Mouse (Mus musculus): ENCODE measurements around the gene Tnfrsf18. TPM values are rescaled to one million over a fixed set of nuclear protein-coding genes. Genes with fewer than 3 reads are reported as not detected.

The Tnfrsf18 gene
- polyA plus RNA-seq, 1 experiment from 2014 or later = 1.9 TPM

DNA sequence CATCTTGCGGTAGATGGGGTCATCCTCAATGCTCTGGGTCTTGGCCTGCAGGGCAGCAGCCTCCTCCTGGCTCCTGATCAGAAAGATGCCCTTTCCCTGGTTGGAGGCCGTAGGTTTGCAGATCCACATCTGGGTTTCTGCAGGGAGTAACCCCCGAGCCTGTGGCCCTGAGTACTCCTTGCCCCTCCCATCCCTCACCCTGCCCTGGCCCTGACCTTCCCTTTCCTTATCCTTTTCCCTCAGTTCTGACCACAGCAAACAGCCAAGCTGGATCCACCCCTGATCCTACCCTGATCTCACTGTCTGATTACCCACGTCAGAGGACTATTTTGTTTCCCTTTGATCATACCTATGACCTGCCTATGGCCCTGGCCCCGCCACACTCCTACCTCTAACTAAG lies 18.8 kb downstream of the Tnfrsf18 start:
- ATAC-seq (replicated peaks; ENCODE audit: low FRiP score) (no peak), DNase-seq (ENCODE audit: low spot score) (no peak)
- no peaks in the 10 kb centered on the region for H3K36me3 ChIP-seq (ENCODE audit: control insufficient read depth, insufficient read depth, low read length)
- H3K9ac ChIP-seq (ENCODE audit: low read length) = no peak overlapping the region
- H3K9me3 ChIP-seq (ENCODE audit: control insufficient read depth, low read length) = no peaks in the 10 kb centered on the region
- no peak overlapping the region for H3K4me2 ChIP-seq (ENCODE audit: low read depth, low read length, severe bottlenecking)
- no peaks in the 10 kb centered on the region for H3K27me3 ChIP-seq (ENCODE audit: control insufficient read depth, insufficient read depth, low read length)
- no peaks in the 10 kb centered on the region for H3K4me1 ChIP-seq (replicated peaks; ENCODE audit: control insufficient read depth, insufficient read depth, low read length)
- no peak overlapping the region for H3K27ac ChIP-seq (ENCODE audit: low read depth, low read length)
- 75% methylated on average over 5 of the region's 5 CpGs for WGBS
- H3K4me3 ChIP-seq (ENCODE audit: low read depth, low read length) = no peak overlapping the region

DNA sequence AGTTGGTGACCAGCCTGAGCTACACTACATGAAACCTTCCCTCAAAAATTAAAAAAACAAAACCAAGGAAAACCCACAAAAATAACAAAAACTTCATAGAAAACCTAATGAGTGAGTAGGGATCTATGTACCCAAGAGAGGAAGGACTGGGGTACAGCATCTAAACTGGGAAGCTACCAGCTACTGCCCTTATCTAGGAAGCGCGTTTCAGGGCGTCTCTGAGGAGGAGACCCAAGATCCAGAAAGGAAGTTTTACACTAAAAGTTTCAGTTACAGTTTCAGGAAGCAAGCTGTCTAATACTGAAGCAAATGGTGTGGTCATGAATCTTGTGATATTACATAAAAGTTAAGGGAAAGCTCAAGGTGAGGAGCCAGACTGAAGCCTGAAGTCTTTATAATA lies 23.8 kb downstream of the Tnfrsf18 start:
- Histone ChIP-seq H3K4me1 (replicated peaks; ENCODE audit: control insufficient read depth, insufficient read depth, low read length) (no peaks in the 10 kb centered on the region), H3K9me3 (ENCODE audit: control insufficient read depth, low read length) (no peaks in the 10 kb centered on the region), H3K27me3 (ENCODE audit: control insufficient read depth, insufficient read depth, low read length) (no peaks in the 10 kb centered on the region), H3K4me3 (ENCODE audit: low read depth, low read length) (no peak overlapping the region), H3K27ac (ENCODE audit: low read depth, low read length) (no peak overlapping the region), H3K4me2 (ENCODE audit: low read depth, low read length, severe bottlenecking) (no peak overlapping the region), H3K9ac (ENCODE audit: low read length) (no peak overlapping the region), H3K36me3 (ENCODE audit: control insufficient read depth, insufficient read depth, low read length) (no peaks in the 10 kb centered on the region)
- 83% methylated on average over 3 of the region's 3 CpGs for WGBS
- DNase-seq (ENCODE audit: low spot score) (no peak), ATAC-seq (replicated peaks; ENCODE audit: low FRiP score) (no peak)

DNA sequence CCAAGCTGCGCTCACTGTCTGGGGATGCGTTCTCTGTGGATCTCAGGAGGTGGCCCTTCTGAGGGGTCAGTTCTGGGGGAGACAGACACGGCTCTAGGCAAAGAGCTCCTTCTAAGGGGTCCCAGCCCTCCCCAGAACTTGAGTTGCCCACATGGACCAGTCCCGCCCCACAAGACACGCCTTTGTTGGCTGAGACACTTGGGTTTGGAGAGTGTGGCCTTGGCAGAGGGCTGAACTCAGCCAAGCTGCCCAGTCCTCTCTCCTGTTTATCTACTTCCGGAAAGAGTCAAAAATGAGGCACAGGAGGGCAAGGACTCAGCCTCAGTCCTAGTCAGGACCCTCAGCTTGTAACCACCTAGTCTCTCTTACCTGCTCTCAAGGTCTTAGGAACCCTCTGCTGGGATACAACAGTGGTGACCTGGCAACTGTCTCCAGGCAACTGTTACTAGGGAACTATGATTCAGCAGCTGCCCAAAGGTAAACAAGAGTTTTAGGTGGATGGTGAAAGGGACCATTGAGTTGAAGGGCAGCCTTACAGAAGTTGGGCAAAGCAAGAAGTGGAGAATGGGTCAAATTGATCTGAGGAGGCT lies 24.5 kb downstream of the Tnfrsf18 start:
- 69% methylated on average over 6 of the region's 6 CpGs for WGBS
- no peak overlapping the region for H3K4me3 ChIP-seq (ENCODE audit: low read depth, low read length)
- H3K27ac ChIP-seq (ENCODE audit: low read depth, low read length) = no peak overlapping the region
- no peak overlapping the region for H3K4me2 ChIP-seq (ENCODE audit: low read depth, low read length, severe bottlenecking)
- no peak for DNase-seq (ENCODE audit: low spot score)
- no peaks in the 10 kb centered on the region for H3K4me1 ChIP-seq (replicated peaks; ENCODE audit: control insufficient read depth, insufficient read depth, low read length)
- H3K27me3 ChIP-seq (ENCODE audit: control insufficient read depth, insufficient read depth, low read length) = no peaks in the 10 kb centered on the region
- ATAC-seq (replicated peaks; ENCODE audit: low FRiP score) = no peak
- H3K9me3 ChIP-seq (ENCODE audit: control insufficient read depth, low read length) = no peaks in the 10 kb centered on the region
- no peaks in the 10 kb centered on the region for H3K36me3 ChIP-seq (ENCODE audit: control insufficient read depth, insufficient read depth, low read length)
- H3K9ac ChIP-seq (ENCODE audit: low read length) = no peak overlapping the region

DNA sequence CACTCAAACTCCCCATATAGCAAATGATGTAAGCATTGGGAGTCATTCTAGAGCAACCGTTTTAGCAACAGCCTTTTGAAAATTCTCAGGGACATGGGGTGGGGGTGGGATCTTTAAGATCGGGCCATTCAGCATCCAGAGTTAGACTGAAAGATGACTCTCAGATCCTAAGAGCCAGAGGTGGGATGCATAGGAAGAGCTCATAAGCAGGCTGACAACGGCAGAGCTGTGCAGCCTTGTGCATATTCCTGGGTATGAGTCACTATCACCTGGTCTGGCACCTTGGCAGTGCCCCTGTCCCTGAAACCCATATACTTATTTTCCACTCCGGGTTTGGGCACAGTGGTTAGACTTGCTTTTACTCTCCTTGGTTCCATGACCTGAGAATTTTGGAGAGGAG lies 27.1 kb downstream of the Tnfrsf18 start:
- no peak for ATAC-seq (replicated peaks; ENCODE audit: low FRiP score)
- Histone ChIP-seq H3K4me2 (ENCODE audit: low read depth, low read length, severe bottlenecking) (no peak overlapping the region), H3K36me3 (ENCODE audit: control insufficient read depth, insufficient read depth, low read length) (no peaks in the 10 kb centered on the region), H3K27ac (ENCODE audit: low read depth, low read length) (no peak overlapping the region), H3K4me3 (ENCODE audit: low read depth, low read length) (no peak overlapping the region), H3K9me3 (ENCODE audit: control insufficient read depth, low read length) (no peaks in the 10 kb centered on the region), H3K27me3 (ENCODE audit: control insufficient read depth, insufficient read depth, low read length) (no peaks in the 10 kb centered on the region), H3K4me1 (replicated peaks; ENCODE audit: control insufficient read depth, insufficient read depth, low read length) (no peaks in the 10 kb centered on the region), H3K9ac (ENCODE audit: low read length) (no peak overlapping the region)
- DNase-seq (ENCODE audit: low spot score) = no peak
- 90% methylated on average over 4 of the region's 4 CpGs for WGBS

DNA sequence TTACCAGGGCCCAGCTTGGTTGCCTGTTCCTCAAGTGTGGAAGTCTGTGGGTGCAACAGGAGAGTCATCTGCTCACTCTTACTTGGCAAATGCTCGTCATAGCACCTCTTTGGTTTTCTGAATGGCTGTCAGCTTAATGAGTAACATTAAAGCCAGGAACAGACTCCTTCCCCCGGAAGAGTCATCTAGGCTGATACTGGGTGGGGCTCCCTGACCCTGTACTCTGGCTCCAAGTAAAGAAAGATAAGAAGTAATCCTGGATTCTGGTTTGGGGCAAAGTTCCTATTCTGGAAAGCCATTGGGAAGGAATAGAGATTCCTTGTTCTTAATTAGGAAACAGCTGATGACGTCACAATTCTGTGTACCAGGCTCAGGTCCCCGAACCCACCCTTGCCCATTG lies 28.2 kb downstream of the Tnfrsf18 start:
- Histone ChIP-seq H3K9ac (ENCODE audit: low read length) (no peak overlapping the region; the same call in 1 of the 2 replicates), H3K27ac (ENCODE audit: low read depth, low read length) (no peak overlapping the region), H3K4me1 (replicated peaks; ENCODE audit: control insufficient read depth, insufficient read depth, low read length) (no peaks in the 10 kb centered on the region), H3K27me3 (ENCODE audit: control insufficient read depth, insufficient read depth, low read length) (no peaks in the 10 kb centered on the region), H3K4me2 (ENCODE audit: low read depth, low read length, severe bottlenecking) (no peak overlapping the region), H3K4me3 (ENCODE audit: low read depth, low read length) (no peak overlapping the region), H3K36me3 (ENCODE audit: control insufficient read depth, insufficient read depth, low read length) (no peaks in the 10 kb centered on the region), H3K9me3 (ENCODE audit: control insufficient read depth, low read length) (no peaks in the 10 kb centered on the region)
- DNase-seq (ENCODE audit: low spot score) (no peak), ATAC-seq (replicated peaks; ENCODE audit: low FRiP score) (no peak)
- WGBS = 87% methylated on average over 4 of the region's 4 CpGs

DNA sequence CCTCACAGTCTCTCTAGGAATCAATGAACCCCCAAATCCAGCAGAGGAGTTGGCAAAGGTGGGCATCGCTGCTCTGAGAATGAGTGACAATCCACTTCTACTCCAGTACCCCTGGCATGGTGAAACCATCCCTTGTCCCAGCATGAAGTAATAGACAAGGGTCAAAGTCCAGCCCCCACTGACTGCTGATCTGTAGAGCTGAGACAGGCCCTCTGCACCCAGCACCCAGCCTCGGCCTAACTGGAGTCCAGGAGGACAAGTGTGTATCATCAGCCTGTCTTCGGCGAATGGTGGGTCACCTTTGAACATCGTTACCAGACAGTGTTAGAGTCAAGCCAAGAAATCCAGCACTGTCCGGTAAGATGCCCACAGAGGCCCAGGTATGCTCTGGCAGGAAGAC lies 28.6 kb downstream of the Tnfrsf18 start:
- no peak overlapping the region for H3K4me3 ChIP-seq (ENCODE audit: low read depth, low read length)
- H3K36me3 ChIP-seq (ENCODE audit: control insufficient read depth, insufficient read depth, low read length) = no peaks in the 10 kb centered on the region
- DNase-seq (ENCODE audit: low spot score) (no peak), ATAC-seq (replicated peaks; ENCODE audit: low FRiP score) (no peak)
- H3K9ac ChIP-seq (ENCODE audit: low read length) = no peak overlapping the region
- H3K4me2 ChIP-seq (ENCODE audit: low read depth, low read length, severe bottlenecking) = no peak overlapping the region
- H3K9me3 ChIP-seq (ENCODE audit: control insufficient read depth, low read length) = no peaks in the 10 kb centered on the region
- H3K4me1 ChIP-seq (replicated peaks; ENCODE audit: control insufficient read depth, insufficient read depth, low read length) = no peaks in the 10 kb centered on the region
- H3K27me3 ChIP-seq (ENCODE audit: control insufficient read depth, insufficient read depth, low read length) = no peaks in the 10 kb centered on the region
- no peak overlapping the region for H3K27ac ChIP-seq (ENCODE audit: low read depth, low read length)
- 95% methylated on average over 6 of the region's 6 CpGs for WGBS

DNA sequence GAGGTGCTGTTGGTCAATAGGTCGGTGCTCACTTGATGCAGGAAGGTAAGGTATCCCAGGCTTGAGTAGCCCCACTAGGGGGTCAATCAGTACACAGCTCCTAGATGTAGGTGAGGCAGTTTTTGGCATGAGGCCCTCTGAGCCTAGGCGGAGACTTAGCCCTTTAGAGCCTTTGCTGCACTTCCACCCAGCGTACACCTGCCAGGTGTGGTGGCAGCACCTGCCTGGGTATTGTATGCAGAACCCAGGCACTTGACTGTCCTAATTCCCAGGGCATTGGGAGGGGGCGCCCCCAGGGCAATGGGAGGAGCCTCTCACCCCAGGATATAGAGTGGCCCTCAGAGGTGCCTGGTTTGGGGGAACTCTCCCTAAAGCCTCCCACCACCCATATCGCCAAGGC lies 29.2 kb downstream of the Tnfrsf18 start:
- no peak overlapping the region for H3K9ac ChIP-seq (ENCODE audit: low read length)
- H3K9me3 ChIP-seq (ENCODE audit: control insufficient read depth, low read length) = no peaks in the 10 kb centered on the region
- H3K4me3 ChIP-seq (ENCODE audit: low read depth, low read length) = no peak overlapping the region
- no peaks in the 10 kb centered on the region for H3K27me3 ChIP-seq (ENCODE audit: control insufficient read depth, insufficient read depth, low read length)
- no peak for ATAC-seq (replicated peaks; ENCODE audit: low FRiP score)
- no peaks in the 10 kb centered on the region for H3K4me1 ChIP-seq (replicated peaks; ENCODE audit: control insufficient read depth, insufficient read depth, low read length)
- no peak for DNase-seq (ENCODE audit: low spot score)
- H3K4me2 ChIP-seq (ENCODE audit: low read depth, low read length, severe bottlenecking) = no peak overlapping the region
- H3K36me3 ChIP-seq (ENCODE audit: control insufficient read depth, insufficient read depth, low read length) = no peaks in the 10 kb centered on the region
- no peak overlapping the region for H3K27ac ChIP-seq (ENCODE audit: low read depth, low read length)
- 90% methylated on average over 5 of the region's 5 CpGs for WGBS

DNA sequence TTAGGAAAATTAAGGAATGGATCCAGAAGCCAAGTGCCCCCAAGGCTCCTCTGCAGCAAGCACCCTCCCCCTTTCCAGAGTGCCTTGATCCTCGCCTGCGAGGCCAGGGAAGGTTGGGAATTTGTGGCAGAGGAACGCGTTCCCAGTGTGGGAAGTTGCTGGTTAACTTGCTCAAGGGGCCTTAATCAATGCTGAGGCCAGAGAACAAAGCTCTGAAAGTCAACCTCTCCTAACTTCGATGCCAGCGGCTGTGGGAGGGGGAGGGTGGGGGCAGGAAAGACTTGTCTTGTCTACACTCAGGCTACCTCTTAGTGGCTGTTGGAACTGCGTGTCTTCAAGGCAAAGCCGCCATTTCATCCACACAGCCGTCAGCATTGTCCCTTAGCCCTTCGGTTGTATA lies 31.7 kb downstream of the Tnfrsf18 start:
- Histone ChIP-seq H3K27me3 (ENCODE audit: control insufficient read depth, insufficient read depth, low read length) (no peaks in the 10 kb centered on the region), H3K27ac (ENCODE audit: low read depth, low read length) (no peak overlapping the region), H3K9ac (ENCODE audit: low read length) (no peak overlapping the region), H3K36me3 (ENCODE audit: control insufficient read depth, insufficient read depth, low read length) (no peaks in the 10 kb centered on the region), H3K4me2 (ENCODE audit: low read depth, low read length, severe bottlenecking) (no peak overlapping the region), H3K4me3 (ENCODE audit: low read depth, low read length) (no peak overlapping the region), H3K9me3 (ENCODE audit: control insufficient read depth, low read length) (no peaks in the 10 kb centered on the region), H3K4me1 (replicated peaks; ENCODE audit: control insufficient read depth, insufficient read depth, low read length) (no peaks in the 10 kb centered on the region)
- DNase-seq (ENCODE audit: low spot score) = no peak
- no peak for ATAC-seq (replicated peaks; ENCODE audit: low FRiP score)
- WGBS = 67% methylated on average over 10 of the region's 10 CpGs

DNA sequence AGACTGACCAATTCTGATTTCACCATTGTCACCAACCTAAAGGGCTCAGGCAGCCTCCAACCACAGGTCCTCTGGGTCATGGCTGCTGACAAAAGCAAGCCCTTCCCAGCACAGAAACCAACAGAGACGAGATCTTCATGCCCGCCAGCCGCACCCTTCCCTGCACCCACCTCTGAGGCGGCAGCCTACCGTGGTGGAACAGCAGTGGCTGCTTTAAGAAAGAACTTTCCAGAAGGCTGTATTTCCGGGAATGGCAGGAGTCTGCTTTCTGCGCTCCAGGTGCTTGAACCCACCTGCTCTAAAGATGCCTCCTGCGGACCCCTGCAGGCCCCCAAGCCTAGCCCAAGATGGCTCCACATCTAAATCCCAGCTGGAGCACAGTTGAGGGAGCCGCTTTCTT lies 32.9 kb downstream of the Tnfrsf18 start:
- no peak overlapping the region for H3K9ac ChIP-seq (ENCODE audit: low read length)
- no peak overlapping the region for H3K4me3 ChIP-seq (ENCODE audit: low read depth, low read length)
- no peak overlapping the region for H3K4me2 ChIP-seq (ENCODE audit: low read depth, low read length, severe bottlenecking)
- 75% methylated on average over 9 of the region's 9 CpGs for WGBS
- no peak for DNase-seq (ENCODE audit: low spot score)
- H3K9me3 ChIP-seq (ENCODE audit: control insufficient read depth, low read length) = no peaks in the 10 kb centered on the region
- no peak for ATAC-seq (replicated peaks; ENCODE audit: low FRiP score)
- no peaks in the 10 kb centered on the region; the same call in 1 of the 2 replicates for H3K4me1 ChIP-seq (replicated peaks; ENCODE audit: control insufficient read depth, insufficient read depth, low read length)
- no peaks in the 10 kb centered on the region for H3K36me3 ChIP-seq (ENCODE audit: control insufficient read depth, insufficient read depth, low read length)
- no peaks in the 10 kb centered on the region for H3K27me3 ChIP-seq (ENCODE audit: control insufficient read depth, insufficient read depth, low read length)
- H3K27ac ChIP-seq (ENCODE audit: low read depth, low read length) = no peak overlapping the region

Data from forebrain, embryonic 11.5 days (tissue).